Mouse (Mus musculus) stomach, embryonic 16.5 days (tissue): ENCODE results near the gene Zfp74. TPM values are rescaled to one million over a fixed set of nuclear protein-coding genes. Genes with fewer than 3 reads are reported as not detected.
A peak's percentile ranks its signal among the peaks of the same experiment; 100 is the strongest.

Source experiments
- ATAC-seq: fragments of 200-750 bp; cut with Nextera tagmentation; 2 replicates; pipeline ENCODE4 v1.8.0; 2017; ENCODE audit warnings: moderate number of reproducible peaks, moderate TSS enrichment; ENCODE audit not compliant: insufficient read depth, low FRiP score
- H3K27ac ChIP-seq: fragments of 300-500 bp; sonication (generic); 2 replicates; pipeline ENCODE4 v1.5.1; 2014; ENCODE audit warnings: low read length
- H3K27me3 ChIP-seq: fragments of 300-500 bp; sonication (generic); 2 replicates; pipeline ENCODE4 v1.6.1; 2014; ENCODE audit warnings: low read length, control low read depth, mixed read lengths; ENCODE audit not compliant: control insufficient read depth, insufficient read depth
- H3K36me3 ChIP-seq: fragments of 300-500 bp; sonication (generic); 2 replicates; pipeline ENCODE4 v1.6.1; 2014; ENCODE audit warnings: low read length; ENCODE audit not compliant: control insufficient read depth, insufficient read depth
- H3K4me1 ChIP-seq: fragments of 300-500 bp; sonication (generic); 2 replicates; pipeline ENCODE4 v1.6.1; 2014; ENCODE audit warnings: low read length, control low read depth, mixed read lengths; ENCODE audit not compliant: control insufficient read depth, insufficient read depth
- H3K4me2 ChIP-seq: fragments of 300-500 bp; sonication (generic); 2 replicates; pipeline ENCODE4 v1.6.1; 2014; ENCODE audit warnings: low read depth, low read length, mixed read lengths
- H3K4me3 ChIP-seq: fragments of 300-500 bp; sonication (generic); replicated peaks from 2 replicates; pipeline ENCODE4 v1.5.1; 2014; ENCODE audit warnings: mild to moderate bottlenecking, low read length
- H3K9ac ChIP-seq: fragments of 300-500 bp; sonication (generic); 2 replicates; pipeline ENCODE4 v1.6.1; 2014; ENCODE audit warnings: low read length
- H3K9me3 ChIP-seq: fragments of 300-500 bp; sonication (generic); replicated peaks from 2 replicates; pipeline ENCODE4 v1.6.1; 2016; ENCODE audit warnings: low read length, control low read depth; ENCODE audit not compliant: control insufficient read depth
- WGBS: fragments of 180-500 bp; shearing (Covaris S2); extraction: QIAGEN DNeasy Blood & Tissue Kit; methylation state at CpG from one replicate; pipeline ENCODE4 v1.1.7; 2014; 5-methylcytosine and 5-hydroxymethylcytosine counted together
- polyA plus RNA-seq: library from polyadenylated mRNA; unstranded; fragments of >200 nt; fragmentation: Nextera tagmentation; extraction: Ambion mirVana; gene quantifications from 2 replicates; pipeline ENCODE4 v1.2.1, GENCODE M21; 2015

Gene Zfp74
- polyA plus RNA-seq, 1 experiment from 2014 or later: 8.1 TPM

GRCm38 (mm10) chr7:29958125-29958724 is 4.3 kb upstream of the Zfp74 start:
- H3K9me3 ChIP-seq: no peaks in the 10 kb centered on the region
- no peak for ATAC-seq
- H3K4me2 ChIP-seq: no peak overlapping the region
- no peak overlapping the region for H3K4me3 ChIP-seq
- peaks cover 4% of the 10 kb centered on the region; the same call in 1 of the 2 replicates for H3K4me1 ChIP-seq
- H3K36me3 ChIP-seq: no peaks in the 10 kb centered on the region
- WGBS: 81% methylated on average over 11 of the region's 11 CpGs
- no peak overlapping the region for H3K9ac ChIP-seq
- no peaks in the 10 kb centered on the region for H3K27me3 ChIP-seq
- no peak overlapping the region for H3K27ac ChIP-seq

GRCm38 (mm10) chr7:29956257-29956656 is 2.4 kb upstream of the Zfp74 start:
- WGBS: 44% methylated on average over 10 of the region's 10 CpGs
- Histone ChIP-seq H3K4me3 (peak overlapping the region; percentile 9), H3K9ac (0 out of 2 replicates have a peak overlapping the region, but pooled peaks have one; percentile 16), H3K27me3 (no peaks in the 10 kb centered on the region), H3K4me2 (0 out of 2 replicates have a peak overlapping the region, but pooled peaks have one; percentile 4), H3K36me3 (no peaks in the 10 kb centered on the region), H3K27ac (no peak overlapping the region), H3K9me3 (no peaks in the 10 kb centered on the region), H3K4me1 (peaks cover 4% of the 10 kb centered on the region; the same call in 1 of the 2 replicates)
- ATAC-seq: no peak

GRCm38 (mm10) chr7:29954731-29955130 is 842 bp upstream of the Zfp74 start:
- Histone ChIP-seq H3K4me2 (peak overlapping the region; percentile 69), H3K9ac (no peak overlapping the region), H3K27ac (no peak overlapping the region), H3K4me1 (peaks cover 4% of the 10 kb centered on the region; the same call in 1 of the 2 replicates), H3K36me3 (no peaks in the 10 kb centered on the region), H3K27me3 (no peaks in the 10 kb centered on the region), H3K9me3 (no peaks in the 10 kb centered on the region), H3K4me3 (peak overlapping the region; percentile 78)
- ATAC-seq: no peak
- WGBS: 20% methylated on average over 4 of the region's 4 CpGs

GRCm38 (mm10) chr7:29953086-29953485 is 803 bp downstream of the Zfp74 start:
- Histone ChIP-seq H3K9me3 (no peaks in the 10 kb centered on the region), H3K4me2 (peak overlapping the region; percentile 69), H3K27ac (no peak overlapping the region), H3K27me3 (no peaks in the 10 kb centered on the region), H3K4me3 (peak overlapping the region; percentile 78), H3K36me3 (no peaks in the 10 kb centered on the region), H3K4me1 (peaks cover 4% of the 10 kb centered on the region; the same call in 1 of the 2 replicates), H3K9ac (peak overlapping the region; percentile 92)
- no peak for ATAC-seq
- WGBS: 31% methylated on average over 10 of the region's 10 CpGs

- ATAC-seq: no peak
- no peaks in the 10 kb centered on the region for H3K27me3 ChIP-seq
- WGBS: 83% methylated on average over 2 of the region's 2 CpGs
- H3K4me2 ChIP-seq: no peak overlapping the region
- no peak overlapping the region for H3K9ac ChIP-seq
- H3K4me3 ChIP-seq: no peak overlapping the region
- 0 out of 2 replicates have a peak, but pooled peaks cover 4% of the 10 kb centered on the region for H3K36me3 ChIP-seq
- no peaks in the 10 kb centered on the region for H3K9me3 ChIP-seq
- no peak overlapping the region for H3K27ac ChIP-seq
- H3K4me1 ChIP-seq: no peaks in the 10 kb centered on the region
Measured at GRCm38 (mm10) chr7:29944201-29944600, 9.7 kb downstream of the Zfp74 start.

GRCm38 (mm10) chr7:29943720-29944119 is 10.2 kb downstream of the Zfp74 start:
- H3K27ac ChIP-seq: no peak overlapping the region
- no peak overlapping the region for H3K9ac ChIP-seq
- 70% methylated on average over 2 of the region's 2 CpGs for WGBS
- 0 out of 2 replicates have a peak, but pooled peaks cover 4% of the 10 kb centered on the region for H3K36me3 ChIP-seq
- no peaks in the 10 kb centered on the region for H3K4me1 ChIP-seq
- no peak for ATAC-seq
- no peak overlapping the region for H3K4me2 ChIP-seq
- no peak overlapping the region for H3K4me3 ChIP-seq
- H3K9me3 ChIP-seq: no peaks in the 10 kb centered on the region
- H3K27me3 ChIP-seq: no peaks in the 10 kb centered on the region

- Histone ChIP-seq H3K27ac (no peak overlapping the region), H3K9me3 (no peaks in the 10 kb centered on the region), H3K4me3 (no peak overlapping the region), H3K27me3 (no peaks in the 10 kb centered on the region), H3K36me3 (0 out of 2 replicates have a peak, but pooled peaks cover 4% of the 10 kb centered on the region), H3K4me1 (no peaks in the 10 kb centered on the region), H3K9ac (no peak overlapping the region), H3K4me2 (no peak overlapping the region)
- ATAC-seq: no peak
- WGBS: 34% methylated on average over 2 of the region's 2 CpGs
Measured at GRCm38 (mm10) chr7:29942740-29943139, 11.1 kb downstream of the Zfp74 start.

- H3K9me3 ChIP-seq: no peaks in the 10 kb centered on the region
- ATAC-seq: no peak
- no peak overlapping the region for H3K4me2 ChIP-seq
- H3K9ac ChIP-seq: no peak overlapping the region
- 87% methylated on average over 11 of the region's 11 CpGs for WGBS
- no peaks in the 10 kb centered on the region for H3K27me3 ChIP-seq
- no peaks in the 10 kb centered on the region for H3K4me1 ChIP-seq
- H3K36me3 ChIP-seq: 0 out of 2 replicates have a peak, but pooled peaks cover 6% of the 10 kb centered on the region
- H3K27ac ChIP-seq: no peak overlapping the region
- no peak overlapping the region for H3K4me3 ChIP-seq
Measured at GRCm38 (mm10) chr7:29941027-29941426, 12.9 kb downstream of the Zfp74 start.

- Histone ChIP-seq H3K9ac (no peak overlapping the region), H3K4me1 (no peaks in the 10 kb centered on the region), H3K4me2 (no peak overlapping the region), H3K9me3 (no peaks in the 10 kb centered on the region), H3K27me3 (no peaks in the 10 kb centered on the region), H3K36me3 (peaks cover 10% of the 10 kb centered on the region; the same call in 1 of the 2 replicates), H3K27ac (no peak overlapping the region), H3K4me3 (no peak overlapping the region)
- 91% methylated on average over 6 of the region's 6 CpGs for WGBS
- ATAC-seq: no peak
Measured at GRCm38 (mm10) chr7:29938856-29939255, 15.0 kb downstream of the Zfp74 start.
